Mouse (Mus musculus) gonadal fat pad, adult 2 months (tissue): ENCODE results near the gene Tom1. TPM values are rescaled to one million over a fixed set of nuclear protein-coding genes. Genes with fewer than 3 reads are reported as not detected.

Source experiments
- DNase-seq: peaks from one replicate; pipeline ENCODE4 v3.0.0-alpha.2; 2012; ENCODE audit warnings: low read depth
- polyA plus RNA-seq: library from polyadenylated mRNA; depleted of rRNA; stranded (reverse); fragments of >200 nt; gene quantifications from 2 replicates; pipeline ENCODE4 v1.2.3, GENCODE M21; 2012

Tom1 gene
- polyA plus RNA-seq, 1 experiment, result 71.9 TPM

- DNase-seq, result no peak
These were observed 9.5 kb downstream of the Tom1 start for GRCm38 (mm10) chr8:75042974-75043373.

- no peak for DNase-seq
These were observed 12.8 kb downstream of the Tom1 start for GRCm38 (mm10) chr8:75046303-75046702.

GRCm38 (mm10) chr8:75047784-75048183, 14.3 kb downstream of the Tom1 start:
- no peak for DNase-seq

GRCm38 (mm10) chr8:75053342-75053741, 19.8 kb downstream of the Tom1 start:
- no peak for DNase-seq

- no peak for DNase-seq
These were observed 22.2 kb downstream of the Tom1 start for GRCm38 (mm10) chr8:75055673-75056072.

- DNase-seq, result no peak
These were observed 26.5 kb downstream of the Tom1 start for GRCm38 (mm10) chr8:75060022-75060421.

GRCm38 (mm10) chr8:75060815-75061214, 27.3 kb downstream of the Tom1 start:
- DNase-seq, result no peak

GRCm38 (mm10) chr8:75063290-75063689, 29.8 kb downstream of the Tom1 start:
- no peak for DNase-seq

GRCm38 (mm10) chr8:75064790-75065189, 31.3 kb downstream of the Tom1 start:
- DNase-seq, result no peak

- DNase-seq, result no peak
These were observed 33.8 kb downstream of the Tom1 start for GRCm38 (mm10) chr8:75067287-75067686.

- no peak for DNase-seq
These were observed 36.8 kb downstream of the Tom1 start for GRCm38 (mm10) chr8:75070297-75070696.

- DNase-seq, result no peak
These were observed 38.3 kb downstream of the Tom1 start for GRCm38 (mm10) chr8:75071627-75072346.

- no peak for DNase-seq
These were observed 41.4 kb downstream of the Tom1 start for GRCm38 (mm10) chr8:75074876-75075275.

- DNase-seq, result no peak
These were observed 44.7 kb downstream of the Tom1 start for GRCm38 (mm10) chr8:75078215-75078614.

- DNase-seq, result no peak
These were observed 45.3 kb downstream of the Tom1 start for GRCm38 (mm10) chr8:75078851-75079250.

GRCm38 (mm10) chr8:75081364-75082040, 48.0 kb downstream of the Tom1 start:
- DNase-seq, result no peak

- DNase-seq, result no peak
These were observed 48.8 kb downstream of the Tom1 start for GRCm38 (mm10) chr8:75082181-75082805.

- DNase-seq, result peak; percentile 51
These were observed 50.3 kb downstream of the Tom1 start for GRCm38 (mm10) chr8:75083846-75084245.

GRCm38 (mm10) chr8:75084382-75085064, 51.0 kb downstream of the Tom1 start:
- no peak for DNase-seq

GRCm38 (mm10) chr8:75086002-75086401, 52.5 kb downstream of the Tom1 start:
- DNase-seq, result no peak

GRCm38 (mm10) chr8:75087127-75087526, 53.6 kb downstream of the Tom1 start:
- DNase-seq, result no peak
